Mouse (Mus musculus) forebrain, embryonic 10.5 days (tissue): ENCODE results near the gene BC024063. TPM values are rescaled to one million over a fixed set of nuclear protein-coding genes. Genes with fewer than 3 reads are reported as not detected.
"Not testable (repeated sequence)": the region's sequence is repeated elsewhere in the genome, so short reads cannot be mapped to it uniquely, and the experiment has no call there.

ENCODE experiments used
- DNase-seq: peaks from one replicate; pipeline ENCODE4 v3.0.0-alpha.2; 2017; ENCODE audit warnings: low spot score; ENCODE audit errors: extremely low spot score
- H3K27ac ChIP-seq: fragments of 300-500 bp; sonication (generic); 2 replicates; pipeline ENCODE4 v1.5.1; 2016; ENCODE audit warnings: mild to moderate bottlenecking
- H3K27me3 ChIP-seq: fragments of 300-500 bp; sonication (generic); 2 replicates; pipeline ENCODE4 v1.6.1; 2016; ENCODE audit warnings: mild to moderate bottlenecking; ENCODE audit not compliant: poor library complexity, severe bottlenecking
- H3K36me3 ChIP-seq: fragments of 300-500 bp; sonication (generic); replicated peaks from 2 replicates; pipeline ENCODE4 v1.6.1; 2016; ENCODE audit warnings: mild to moderate bottlenecking, moderate library complexity
- H3K4me1 ChIP-seq: fragments of 300-500 bp; sonication (generic); 2 replicates; pipeline ENCODE4 v1.6.1; 2016
- H3K4me3 ChIP-seq: fragments of 300-500 bp; sonication (generic); 2 replicates; pipeline ENCODE4 v1.5.1; 2016; ENCODE audit warnings: mild to moderate bottlenecking, moderate library complexity
- H3K9me3 ChIP-seq: fragments of 300-500 bp; sonication (generic); 2 replicates; pipeline ENCODE4 v1.6.1; 2016; ENCODE audit warnings: mild to moderate bottlenecking, moderate library complexity
- WGBS: fragments of 180-500 bp; shearing (Covaris S2); methylation state at CpG from one replicate; pipeline ENCODE4 v1.1.7; 2016; 5-methylcytosine and 5-hydroxymethylcytosine counted together
- polyA plus RNA-seq: library from polyadenylated mRNA; unstranded; fragments of >200 nt; fragmentation: Nextera tagmentation; extraction: Ambion mirVana; gene quantifications from 2 replicates; pipeline ENCODE4 v1.2.1, GENCODE M21; 2016

The BC024063 gene
- polyA plus RNA-seq: 4.0 and 5.2 TPM in 2 replicates

DNA sequence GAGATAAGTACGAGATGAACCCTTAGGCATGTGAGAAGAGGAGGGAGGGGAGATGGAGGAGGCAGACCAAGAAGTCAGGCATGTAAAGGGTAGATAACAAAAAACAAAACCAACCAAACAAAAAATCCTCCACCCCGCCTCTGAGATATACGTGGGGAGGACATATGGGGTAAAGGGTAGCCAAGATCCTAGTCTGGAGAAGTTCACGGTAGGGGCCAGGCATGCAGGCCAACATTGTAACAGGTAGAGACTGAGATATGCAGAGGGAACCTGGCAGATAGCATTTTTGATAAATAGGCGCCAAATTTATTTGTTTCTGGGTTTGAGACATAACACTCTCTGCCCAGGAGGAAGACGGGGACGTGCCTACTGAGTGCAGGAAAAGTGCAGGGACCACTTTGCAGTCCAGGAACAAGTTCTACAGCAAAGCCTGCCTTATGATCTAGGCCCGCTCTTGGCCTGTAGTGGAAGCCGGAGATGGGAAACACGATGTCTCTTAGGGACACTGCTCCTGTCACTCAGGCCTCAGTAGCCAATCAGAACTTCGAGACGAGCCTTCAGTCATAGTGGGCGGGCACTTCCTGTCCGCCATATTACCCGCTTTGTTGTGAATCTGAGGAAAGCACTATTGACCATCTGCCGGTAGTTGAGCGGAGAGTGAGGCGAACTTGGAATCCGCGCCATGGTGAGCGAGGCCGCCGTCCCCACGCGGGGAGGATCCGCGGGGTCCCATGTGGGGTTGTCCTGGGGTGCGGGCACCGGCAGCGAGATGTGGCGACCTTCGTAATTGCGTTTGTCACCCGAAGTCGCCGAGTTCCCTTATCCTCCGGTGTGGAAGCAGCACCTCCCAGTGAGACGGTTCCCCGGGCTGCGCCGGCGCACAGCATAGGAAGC, at the start of gene BC024063:
Gene BC024063, plus strand, starts transcription at position 626 of the 894 bp plus-strand sequence.
- peak; percentile 63 for DNase-seq
- Histone ChIP-seq H3K27ac (peak within 1 kb of the TSS; percentile 84), H3K4me3 (peak within 1 kb of the TSS; percentile 56), H3K9me3 (peaks cover 20% of the 10 kb centered on the region; the same call in 1 of the 2 replicates)
- not testable (repeated sequence) for H3K36me3 ChIP-seq, H3K27me3 ChIP-seq, H3K4me1 ChIP-seq
- 19% methylated on average over 42 of the region's 42 CpGs for WGBS

DNA sequence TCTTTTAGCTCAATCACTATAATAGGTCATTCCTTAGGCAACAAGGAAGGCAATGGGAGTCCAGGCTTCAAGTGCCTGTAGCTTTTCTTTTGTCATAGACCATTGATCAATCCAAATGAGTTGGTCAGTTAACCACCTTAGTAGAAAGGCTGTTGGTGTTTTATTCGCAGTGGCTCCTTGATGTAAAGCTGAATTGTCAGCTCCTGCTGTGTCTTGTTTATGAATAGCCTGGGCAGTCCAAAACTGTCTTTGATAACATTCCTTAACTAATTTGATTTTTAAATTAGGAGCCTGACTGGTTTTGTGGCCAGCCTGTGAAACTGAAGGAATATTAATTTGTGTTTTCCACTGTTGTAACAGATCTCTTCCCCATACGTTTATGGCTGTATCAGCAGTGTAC, 41.0 kb upstream of the BC024063 start:
- no peak for DNase-seq
- Histone ChIP-seq H3K27me3 (no peaks in the 10 kb centered on the region), H3K4me3 (no peak overlapping the region), H3K9me3 (peaks cover 44% of the 10 kb centered on the region), H3K36me3 (no peaks in the 10 kb centered on the region), H3K27ac (no peak overlapping the region), H3K4me1 (no peaks in the 10 kb centered on the region; the same call in 1 of the 2 replicates)
- 67% methylated on average over 2 of the region's 2 CpGs for WGBS

DNA sequence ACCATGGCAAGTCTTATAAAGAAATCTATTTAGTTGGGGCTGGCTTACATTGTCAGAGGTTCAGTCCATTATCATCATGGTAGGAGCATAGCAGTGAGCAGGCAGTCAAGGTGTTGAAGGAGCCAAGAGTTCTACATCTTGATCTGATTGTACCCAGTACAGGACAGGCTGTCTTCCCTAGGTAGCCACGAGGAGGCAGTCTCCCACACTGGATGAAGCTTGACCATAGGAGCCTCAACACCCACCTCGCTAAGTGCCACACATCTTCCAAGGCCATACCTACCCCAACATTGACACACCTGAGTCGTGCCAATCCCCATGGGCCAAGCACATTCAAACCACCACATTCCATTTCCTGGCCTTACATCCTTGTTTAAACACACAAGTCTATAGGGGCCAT, 36.5 kb upstream of the BC024063 start:
- peaks cover 23% of the 10 kb centered on the region for H3K36me3 ChIP-seq
- H3K9me3 ChIP-seq: peaks cover 65% of the 10 kb centered on the region
- no peak overlapping the region for H3K4me3 ChIP-seq
- WGBS: 87% methylated on average over 3 of the region's 3 CpGs
- H3K4me1 ChIP-seq: peaks cover 6% of the 10 kb centered on the region; the same call in 1 of the 2 replicates
- no peak for DNase-seq
- H3K27ac ChIP-seq: no peak overlapping the region
- H3K27me3 ChIP-seq: no peaks in the 10 kb centered on the region

DNA sequence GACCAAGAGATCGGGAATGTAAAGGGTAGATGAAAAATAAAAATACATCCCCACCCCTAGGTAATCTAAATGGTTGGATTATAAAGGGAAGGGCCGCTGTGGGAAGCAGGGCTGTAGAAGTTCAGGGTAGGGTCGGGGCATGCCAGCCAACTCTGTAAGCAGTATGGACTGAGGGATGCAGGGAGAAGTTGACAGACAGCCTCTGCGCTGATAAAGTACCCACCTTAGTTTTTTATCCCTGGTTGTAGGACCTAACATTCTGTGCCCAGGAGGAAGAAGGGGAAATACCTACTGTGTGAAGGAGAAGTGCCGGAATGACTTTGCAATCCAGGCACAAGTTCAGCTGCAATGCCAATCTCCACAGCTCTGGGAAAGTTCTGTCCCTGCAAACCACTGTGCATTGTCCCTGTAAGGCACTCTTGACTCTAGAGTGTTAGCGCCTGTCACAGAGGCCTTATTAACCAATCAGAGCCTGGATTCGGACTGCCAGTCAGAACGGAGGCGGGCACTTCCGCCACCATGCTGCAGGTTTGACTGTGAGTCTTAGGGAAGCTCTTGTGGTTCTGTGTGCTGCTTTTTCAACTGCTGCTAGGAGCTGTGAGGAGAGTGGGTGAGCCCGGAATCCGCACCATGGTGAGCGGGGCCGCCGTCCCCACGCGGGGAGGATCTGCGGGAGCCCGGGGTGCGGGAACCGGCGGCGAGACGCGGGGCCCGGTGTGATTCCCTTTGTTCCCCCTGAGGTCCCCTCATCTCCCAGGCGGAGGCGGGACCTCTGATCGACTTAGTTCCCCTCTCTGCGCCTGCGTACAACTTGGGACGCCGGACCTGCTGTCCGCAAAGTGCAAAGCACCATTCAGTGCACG, 35.3 kb upstream of the BC024063 start, which contains the start of gene Zfp873:
Gene Zfp873, plus strand, starts transcription at position 527 of the 863 bp plus-strand sequence.
- peaks cover 75% of the 10 kb centered on the region for H3K9me3 ChIP-seq
- peak within 1 kb of the TSS; percentile 73 for H3K4me3 ChIP-seq
- peak; percentile 91 for DNase-seq
- WGBS: 10% methylated on average over 35 of the region's 35 CpGs
- H3K27me3 ChIP-seq: no peaks in the 10 kb centered on the region
- peaks cover 6% of the 10 kb centered on the region; the same call in 1 of the 2 replicates for H3K4me1 ChIP-seq
- H3K36me3 ChIP-seq: peaks cover 35% of the 10 kb centered on the region
- H3K27ac ChIP-seq: peak within 1 kb of the TSS; percentile 99

DNA sequence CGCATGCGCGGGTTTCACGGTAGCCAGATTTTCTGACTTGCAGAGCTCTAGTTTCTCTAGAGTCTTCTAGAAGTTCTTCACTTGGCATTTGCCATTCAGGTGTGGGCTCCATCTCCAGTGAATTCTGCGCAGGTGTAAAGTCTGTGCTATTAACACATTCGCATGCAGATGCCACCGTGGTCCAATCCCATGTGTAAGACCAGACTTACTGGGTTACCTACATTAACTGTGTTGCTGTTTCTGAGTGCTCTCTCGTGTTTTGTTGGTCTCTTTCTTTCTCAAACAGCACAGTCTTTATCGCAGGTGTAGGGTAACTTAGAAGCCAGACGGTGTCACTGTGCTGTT, 34.7 kb upstream of the BC024063 start:
- DNase-seq, H3K4me1 ChIP-seq, H3K27me3 ChIP-seq: not testable (repeated sequence)
- Histone ChIP-seq H3K9me3 (peaks cover 80% of the 10 kb centered on the region), H3K36me3 (peaks cover 41% of the 10 kb centered on the region), H3K4me3 (peak overlapping the region; percentile 73), H3K27ac (peak overlapping the region; percentile 99)
- WGBS: 33% methylated on average over 10 of the region's 10 CpGs

DNA sequence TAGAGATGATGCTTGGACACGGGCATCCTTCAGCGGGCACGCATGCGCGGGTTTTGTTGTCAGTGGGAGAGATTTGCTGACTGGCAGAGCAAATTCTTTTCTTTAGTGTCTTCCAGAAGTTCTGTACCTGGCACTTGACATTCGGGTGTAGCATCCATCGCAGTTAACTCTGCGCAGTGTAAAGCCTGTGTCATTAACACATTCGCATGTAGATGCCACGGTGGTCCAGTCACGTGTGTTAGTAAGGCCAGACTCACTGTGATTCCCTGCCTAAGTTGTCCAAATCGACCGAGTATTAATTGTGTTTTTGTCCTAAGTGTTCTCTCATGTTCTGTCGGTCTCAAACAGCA, 444 bp downstream of the BC024063 start:
- 29% methylated on average over 14 of the region's 14 CpGs for WGBS
- H3K9me3 ChIP-seq: peaks cover 20% of the 10 kb centered on the region; the same call in 1 of the 2 replicates
- H3K27ac ChIP-seq: peak overlapping the region; percentile 84
- DNase-seq, H3K4me1 ChIP-seq, H3K36me3 ChIP-seq, H3K27me3 ChIP-seq: not testable (repeated sequence)
- H3K4me3 ChIP-seq: peak overlapping the region; percentile 56

DNA sequence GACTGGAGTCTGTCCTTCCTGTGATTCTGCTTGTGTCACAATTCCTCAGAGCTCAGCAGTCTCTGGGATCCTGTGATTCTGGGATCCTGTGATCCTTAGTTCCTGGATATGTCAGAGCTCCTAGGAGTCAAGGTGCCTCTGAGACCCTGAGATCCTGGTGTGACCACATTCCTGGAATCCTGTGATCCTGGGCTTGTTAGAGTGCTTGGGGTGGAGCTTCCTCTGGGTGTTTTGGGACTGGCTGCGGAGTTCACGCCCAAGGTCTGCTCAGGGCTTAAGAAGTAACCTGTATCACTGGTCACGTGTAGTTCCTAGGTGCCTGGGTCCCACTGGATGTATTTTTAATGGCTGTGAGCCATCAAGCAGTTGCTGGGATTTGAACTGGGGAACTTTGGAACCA, 34.1 kb downstream of the BC024063 start:
- 73% methylated on average over 3 of the region's 3 CpGs for WGBS
- DNase-seq: no peak
- peaks cover 78% of the 10 kb centered on the region for H3K9me3 ChIP-seq
- H3K27ac ChIP-seq: no peak overlapping the region
- H3K4me1 ChIP-seq: no peaks in the 10 kb centered on the region
- no peak overlapping the region for H3K4me3 ChIP-seq
- no peaks in the 10 kb centered on the region for H3K36me3 ChIP-seq
- H3K27me3 ChIP-seq: no peaks in the 10 kb centered on the region

DNA sequence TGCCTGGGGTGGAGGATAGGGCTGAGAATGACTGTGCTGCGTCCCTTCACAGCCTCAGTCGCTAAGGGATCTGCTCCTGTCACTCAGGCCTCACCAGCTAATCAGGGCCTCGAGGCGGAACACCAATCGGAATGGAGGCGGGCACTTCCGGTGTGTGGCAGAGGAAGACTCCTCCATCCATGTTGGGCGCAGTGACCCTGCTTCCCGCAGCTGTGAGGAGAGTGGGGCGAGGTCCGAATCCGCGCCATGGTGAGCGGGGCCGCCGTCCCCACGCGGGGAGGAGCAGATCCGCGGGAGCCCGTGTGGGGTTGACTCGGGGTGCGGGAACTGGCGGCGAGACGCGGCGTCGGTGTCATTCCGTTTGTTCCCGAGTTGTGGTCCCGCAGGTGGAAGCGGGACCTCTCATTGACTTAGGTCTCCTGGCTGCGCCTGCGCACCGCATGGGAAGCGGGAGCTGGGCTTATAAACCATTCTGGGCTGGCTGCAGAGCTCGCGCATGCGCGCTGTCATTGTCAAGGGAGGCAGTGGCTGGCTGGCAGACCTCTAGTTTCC, 44.8 kb downstream of the BC024063 start, which contains the start of gene AU041133:
Gene AU041133, plus strand, starts transcription at position 164 of the 552 bp plus-strand sequence.
- peak within 1 kb of the TSS; percentile 91 for H3K27ac ChIP-seq
- H3K4me3 ChIP-seq: peak within 1 kb of the TSS; percentile 75
- peaks cover 57% of the 10 kb centered on the region for H3K9me3 ChIP-seq
- peaks cover 22% of the 10 kb centered on the region for H3K36me3 ChIP-seq
- no peaks in the 10 kb centered on the region for H3K27me3 ChIP-seq
- H3K4me1 ChIP-seq: peaks cover 4% of the 10 kb centered on the region; the same call in 1 of the 2 replicates
- peak; percentile 89 for DNase-seq
- WGBS: 3% methylated on average over 41 of the region's 41 CpGs

DNA sequence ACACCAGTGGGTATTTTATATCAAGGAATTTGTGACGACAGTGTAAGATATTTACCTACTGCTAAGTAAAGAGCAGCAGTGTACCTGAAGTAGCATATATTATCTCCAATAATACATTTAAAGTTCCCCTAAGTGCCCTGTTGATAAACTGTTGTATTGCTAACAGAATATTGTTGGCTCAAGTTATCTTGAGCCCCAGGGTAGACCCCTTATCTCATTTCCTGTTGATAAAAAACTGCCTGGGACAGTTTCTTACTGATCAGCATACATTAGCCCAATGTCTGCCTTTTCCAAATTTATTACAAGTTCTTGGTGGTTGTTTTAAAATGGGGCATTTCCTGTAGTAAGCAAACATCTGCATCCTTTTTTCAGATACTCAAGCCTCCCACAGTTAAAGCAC, 62.1 kb downstream of the BC024063 start:
- Histone ChIP-seq H3K4me1 (no peaks in the 10 kb centered on the region), H3K27ac (no peak overlapping the region), H3K9me3 (peaks cover 69% of the 10 kb centered on the region), H3K4me3 (no peak overlapping the region), H3K36me3 (peaks cover 68% of the 10 kb centered on the region), H3K27me3 (no peaks in the 10 kb centered on the region)
- WGBS: 96% methylated on average over 1 of the region's 1 CpGs
- DNase-seq: no peak

DNA sequence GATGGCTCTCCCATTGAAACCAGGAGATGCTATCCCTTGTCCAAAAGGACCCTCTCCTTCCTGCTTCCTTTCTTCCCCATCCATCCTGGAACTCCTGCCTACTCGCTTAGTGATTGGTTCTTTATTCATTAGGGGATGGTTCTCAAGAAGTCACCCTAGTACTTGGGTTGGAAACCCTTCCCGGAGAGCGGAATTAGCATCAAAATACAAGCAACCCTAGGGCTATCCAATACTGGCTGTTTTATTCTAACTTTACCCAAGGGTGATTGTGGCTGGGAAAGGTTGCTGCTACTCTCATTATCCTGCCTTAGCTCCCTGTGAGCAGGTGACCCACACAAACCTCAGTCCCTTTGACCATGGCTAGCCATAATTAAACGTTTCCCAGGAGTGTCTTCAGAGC, 64.4 kb downstream of the BC024063 start:
- Histone ChIP-seq H3K36me3 (peaks cover 75% of the 10 kb centered on the region), H3K27me3 (no peaks in the 10 kb centered on the region), H3K4me3 (no peak overlapping the region), H3K27ac (no peak overlapping the region), H3K9me3 (peaks cover 86% of the 10 kb centered on the region), H3K4me1 (no peaks in the 10 kb centered on the region)
- DNase-seq: no peak
- WGBS: 78% methylated on average over 4 of the region's 4 CpGs
